Mouse (Mus musculus): ENCODE measurements around the gene Olfr97.

Gene Olfr97

GRCm38 (mm10) chr17:37193656-37194055 lies 43.5 kb downstream of the Olfr97 start, which contains the start of gene Ubd:
Ubd (plus strand) TSS chr17:37193892.
- no peak for DNase-seq

GRCm38 (mm10) chr17:37193032-37193431 lies 44.1 kb downstream of the Olfr97 start:
- DNase-seq = no peak

GRCm38 (mm10) chr17:37190711-37191110 lies 46.4 kb downstream of the Olfr97 start:
- peak in 1 of 2 experiments; percentile 67 for DNase-seq

GRCm38 (mm10) chr17:37185474-37185873 lies 51.7 kb downstream of the Olfr97 start:
- DNase-seq = no peak
